Mouse (Mus musculus): Measurements from ENCODE around the gene Slc44a3.
A peak's percentile ranks its signal among the peaks of the same experiment; 100 is the strongest.

The Slc44a3 gene

DNA sequence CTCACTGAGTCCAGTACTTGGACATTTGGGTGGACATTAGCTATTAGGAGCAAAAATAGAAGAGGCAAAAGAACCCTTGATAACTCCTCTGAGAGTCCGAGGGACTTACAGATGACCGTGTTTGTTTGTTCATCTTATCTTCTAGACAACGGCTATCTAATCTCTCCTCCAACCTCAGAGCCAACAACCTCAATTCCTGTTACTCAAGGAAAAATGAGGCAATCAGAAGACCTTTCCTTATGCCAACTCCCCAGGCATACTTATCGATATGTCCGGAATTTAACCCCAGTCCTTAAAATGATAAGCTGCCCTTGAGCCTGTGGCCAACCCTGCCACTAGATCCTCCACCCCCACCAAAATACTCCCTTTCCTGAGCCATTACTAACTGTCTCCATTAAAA, 31.5 kb downstream of the Slc44a3 start:
- no peak for DNase-seq (ENCODE audit: low spot score)

DNA sequence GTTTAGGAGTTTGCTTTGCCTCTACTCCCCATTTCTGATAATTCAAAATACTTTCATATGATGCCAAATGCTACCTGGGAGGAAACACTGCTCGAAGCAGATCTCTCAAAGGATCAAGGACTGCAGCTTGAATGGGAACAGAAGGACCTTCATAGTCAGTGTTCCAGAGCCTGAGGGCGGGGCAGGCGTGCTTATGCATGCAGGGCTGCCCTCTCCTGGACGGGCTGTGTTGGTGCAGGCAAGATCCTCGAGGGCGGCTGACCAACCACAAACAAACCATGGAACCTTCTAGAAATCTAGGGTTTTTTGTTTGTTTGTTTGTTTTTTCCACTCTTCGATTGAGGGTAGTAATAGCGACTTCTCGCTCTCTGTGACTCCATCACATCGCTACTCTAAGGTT, 32.0 kb downstream of the Slc44a3 start:
- peak; percentile 80 for DNase-seq (ENCODE audit: low spot score)

DNA sequence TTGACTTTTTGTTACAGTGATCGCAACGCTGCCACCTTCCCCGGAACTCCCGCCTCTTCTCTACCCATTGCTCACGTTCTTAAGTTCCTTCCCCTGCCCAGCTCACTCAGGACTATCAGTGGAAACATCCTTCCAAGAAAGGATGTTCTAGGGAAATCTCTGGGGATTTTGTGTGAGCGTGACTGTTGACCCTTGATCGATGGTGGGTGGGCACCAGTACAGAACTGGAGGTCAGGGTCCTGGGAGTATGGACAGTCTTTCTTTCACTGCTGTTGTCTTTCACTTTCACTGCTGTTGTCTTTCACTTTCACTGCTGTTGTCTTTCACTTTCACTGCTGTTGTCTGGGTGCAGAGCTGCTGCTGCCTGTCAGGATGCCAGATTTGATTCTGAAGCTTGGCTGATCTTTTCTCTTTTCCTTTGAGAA, 38.2 kb downstream of the Slc44a3 start:
- no peak for DNase-seq (ENCODE audit: low spot score)

DNA sequence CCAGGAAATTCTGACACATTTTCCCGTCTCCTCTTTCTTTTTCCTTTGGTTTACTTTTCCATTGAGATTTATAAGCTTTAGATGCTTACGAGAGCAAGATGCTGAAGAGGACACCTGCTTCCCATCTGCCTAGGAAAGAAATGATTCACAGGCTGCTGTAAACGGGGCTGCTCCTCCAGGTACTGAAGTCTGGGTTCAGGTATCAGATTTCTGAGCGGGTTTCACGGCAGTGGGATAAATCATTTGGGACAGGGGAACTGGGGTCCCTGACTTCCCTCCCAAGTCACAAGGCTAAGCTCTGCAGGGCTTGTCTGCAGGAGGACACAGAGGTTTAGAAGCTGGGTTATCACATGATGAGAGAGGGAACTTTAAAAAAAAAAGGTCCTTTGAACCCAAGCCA, 40.2 kb downstream of the Slc44a3 start:
- no peak for DNase-seq (ENCODE audit: low spot score)

DNA sequence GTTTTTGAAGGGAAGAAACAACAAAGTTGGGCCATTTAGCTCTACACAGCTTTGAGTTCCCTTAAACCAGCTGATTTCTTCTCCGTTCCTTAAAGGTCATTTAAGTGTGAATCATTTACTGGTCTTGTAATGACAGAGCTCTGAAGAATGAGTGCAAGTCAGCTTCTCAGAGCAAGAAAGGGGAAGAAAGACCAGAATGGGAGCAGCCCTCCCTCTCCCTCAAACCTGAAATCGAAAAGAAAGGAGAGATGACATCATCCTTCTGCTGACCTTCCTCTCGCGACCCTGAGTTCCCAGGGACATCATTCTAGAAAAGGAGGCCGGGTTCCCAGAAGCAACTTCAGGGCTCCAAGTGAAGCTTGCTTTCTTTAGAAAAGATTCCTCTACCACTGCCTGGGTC, 41.3 kb downstream of the Slc44a3 start:
- DNase-seq (ENCODE audit: low spot score), result peak; percentile 17

DNA sequence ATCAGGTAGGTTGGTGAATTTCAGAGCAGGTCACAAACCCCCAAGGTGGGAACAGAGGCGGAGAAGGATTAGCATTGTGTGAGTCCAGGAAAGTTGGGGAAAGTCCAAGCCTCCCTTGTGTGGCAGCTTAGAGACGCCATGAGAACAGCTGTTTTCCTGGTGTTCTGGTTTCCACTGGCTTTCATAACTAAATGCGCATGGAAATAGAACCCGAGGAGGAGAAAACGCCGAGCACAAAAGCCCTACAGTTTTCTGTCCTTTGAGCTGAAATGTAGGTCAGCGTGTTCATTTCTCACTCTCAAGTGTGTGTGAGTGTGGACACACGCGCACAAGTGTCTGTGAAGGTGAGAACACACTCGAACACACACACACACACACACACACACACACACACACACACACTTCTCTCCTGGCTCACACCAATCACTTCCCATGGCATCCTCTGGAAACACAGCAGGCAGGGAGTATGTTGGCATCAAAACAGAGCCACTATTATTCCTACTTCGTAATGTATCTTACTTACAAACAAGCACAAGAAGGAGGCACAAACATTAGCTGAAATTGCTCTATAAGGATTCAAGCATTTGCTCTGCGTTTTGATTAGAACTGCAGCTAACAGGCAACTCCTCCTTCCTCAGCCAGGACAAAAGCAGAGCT, 42.6 kb downstream of the Slc44a3 start:
- DNase-seq (ENCODE audit: low spot score), result no peak

DNA sequence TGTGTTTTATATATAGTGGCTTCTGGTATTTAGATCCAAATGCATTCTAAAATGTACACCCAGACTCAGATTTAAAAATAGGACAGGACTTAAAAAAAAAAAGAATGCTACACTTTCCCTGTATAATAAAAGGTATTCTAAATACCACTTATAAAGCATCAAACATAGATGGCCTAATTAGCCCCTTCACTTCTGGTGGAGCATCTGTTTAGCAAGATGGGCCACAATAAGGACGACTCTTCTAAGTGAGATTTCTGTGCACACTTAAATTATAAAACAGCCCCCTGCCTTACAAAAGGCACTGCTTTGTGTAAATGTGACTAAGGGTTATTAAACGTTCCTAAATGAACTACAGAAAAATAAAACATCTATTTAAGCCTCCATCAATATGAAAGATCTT, 47.0 kb downstream of the Slc44a3 start:
- DNase-seq (ENCODE audit: low spot score), result no peak

DNA sequence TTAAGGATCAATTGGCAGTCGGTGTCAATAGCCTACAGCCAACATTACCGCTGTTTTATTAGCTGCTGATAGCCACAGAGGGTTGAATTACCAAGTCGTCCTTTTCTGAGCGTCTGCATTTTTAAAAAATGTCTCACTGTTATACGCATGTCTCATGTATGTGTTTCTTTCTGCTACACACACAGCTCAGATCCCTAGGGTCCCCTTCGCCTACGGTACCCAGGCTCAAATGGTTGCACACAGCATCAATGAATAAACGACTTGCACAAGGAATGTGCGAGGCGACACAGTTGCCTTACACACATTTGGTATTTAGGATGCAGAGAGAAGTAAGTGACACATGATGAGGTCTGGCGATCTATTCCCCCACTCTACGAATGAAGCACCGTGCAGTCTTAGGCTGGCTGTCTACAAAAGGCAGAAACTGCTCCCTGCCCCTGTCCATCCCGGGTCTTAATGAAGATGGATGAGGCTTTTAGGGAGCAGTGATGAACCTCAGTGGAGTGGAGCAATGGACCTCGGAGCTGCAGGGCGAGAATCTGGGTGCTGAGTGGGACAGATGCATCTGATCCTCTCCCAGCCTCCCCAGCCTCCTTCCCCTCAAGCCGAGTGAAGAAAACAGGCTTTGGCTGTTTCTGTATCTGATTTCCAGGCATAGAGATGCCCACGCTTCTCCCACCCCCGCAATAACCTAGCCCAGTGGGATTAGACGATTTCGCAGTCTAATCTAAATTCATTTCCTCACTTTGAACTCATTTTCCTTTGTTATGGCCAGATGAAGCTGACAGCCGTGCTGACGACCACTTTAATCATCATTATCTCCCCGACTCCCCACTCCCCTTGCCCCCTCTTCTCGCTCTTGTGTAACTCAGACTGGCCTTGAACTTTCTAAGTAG, 48.7 kb downstream of the Slc44a3 start:
- DNase-seq (ENCODE audit: low spot score), result no peak

DNA sequence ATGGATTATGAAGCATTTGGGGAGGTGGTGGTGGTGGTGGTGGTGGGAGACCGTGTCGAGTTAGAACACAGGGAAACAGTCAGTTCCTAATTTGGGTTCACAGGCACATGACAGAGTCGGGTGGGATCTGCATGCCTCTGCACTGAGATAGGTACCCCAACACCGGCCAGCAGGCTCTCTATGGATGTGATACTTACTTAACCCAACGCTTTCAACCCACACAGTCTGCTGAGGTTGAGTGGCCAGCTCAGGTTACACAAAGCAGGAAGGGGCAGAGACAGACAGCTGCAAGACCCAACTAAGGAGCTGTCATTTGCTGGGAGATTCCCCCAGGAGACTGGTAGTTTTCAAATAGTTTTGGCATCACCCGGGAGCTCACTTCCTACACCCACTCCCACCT, 50.6 kb downstream of the Slc44a3 start:
- no peak for DNase-seq (ENCODE audit: low spot score)

DNA sequence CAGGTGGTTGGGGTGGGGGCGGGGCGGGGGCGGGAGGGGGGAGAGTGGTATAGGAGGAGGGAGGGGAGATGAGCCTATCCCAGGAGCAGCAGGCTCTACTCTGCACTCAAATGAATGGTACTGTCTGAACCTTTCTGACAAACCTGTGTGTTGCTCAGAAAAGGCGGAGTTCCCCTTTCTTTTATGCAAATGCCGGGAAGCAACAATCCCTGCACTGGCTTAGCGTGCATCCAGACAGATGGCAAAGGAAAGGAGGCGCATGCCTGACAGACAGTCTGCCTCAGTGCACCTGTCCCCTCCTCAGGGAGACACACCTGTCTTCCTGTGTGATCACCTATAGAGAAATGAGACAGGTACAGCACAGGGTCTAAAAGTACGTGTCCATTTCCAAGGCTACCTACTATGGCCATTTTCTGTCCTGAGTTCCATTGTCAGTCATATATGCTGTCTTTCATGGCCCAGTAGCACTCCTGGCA, 51.2 kb downstream of the Slc44a3 start:
- DNase-seq (ENCODE audit: low spot score), result no peak

DNA sequence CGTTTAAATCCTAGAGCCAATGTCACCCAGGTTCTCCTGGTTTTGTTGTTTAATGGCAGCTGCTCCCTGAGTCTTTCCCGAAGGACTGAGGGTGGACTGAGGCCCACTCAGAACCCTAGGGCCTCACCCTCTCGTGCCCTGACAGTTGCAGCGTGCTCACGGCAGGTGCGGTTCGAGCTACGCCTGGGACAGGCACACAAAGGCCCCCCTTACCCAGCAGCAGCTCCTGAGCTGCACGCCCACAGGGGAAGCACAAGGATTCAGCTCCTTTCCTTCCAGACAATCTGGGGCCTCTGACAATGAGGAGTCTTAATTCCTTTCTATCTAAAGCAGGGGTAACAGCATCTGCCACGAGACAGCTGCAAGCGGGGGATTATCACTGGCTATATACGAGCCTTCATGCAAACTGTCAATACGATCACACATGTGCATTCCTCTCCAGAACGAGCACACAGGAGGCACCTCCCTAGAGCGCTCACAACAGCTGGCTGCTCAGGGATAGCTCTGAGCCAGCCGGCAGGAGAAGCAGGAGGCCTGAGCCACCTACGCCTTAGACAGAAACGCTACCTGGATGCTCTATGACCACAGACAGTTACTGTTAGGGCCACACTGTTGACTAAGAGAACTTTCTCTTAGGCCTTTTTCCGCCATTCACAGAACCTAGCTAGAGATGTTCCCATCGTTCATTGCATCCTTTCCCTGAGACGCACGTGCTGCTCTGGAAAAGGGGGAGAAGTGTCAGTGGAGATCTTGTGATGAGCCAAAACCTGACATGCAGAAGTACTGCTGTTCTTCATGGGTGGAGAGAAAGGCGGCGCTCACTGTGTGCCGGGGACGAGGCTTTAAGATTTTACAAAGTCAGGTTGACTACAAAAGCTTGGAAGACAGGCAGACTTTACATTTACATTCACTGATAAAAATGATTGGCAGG, 51.9 kb downstream of the Slc44a3 start:
- DNase-seq (ENCODE audit: low spot score), result no peak

DNA sequence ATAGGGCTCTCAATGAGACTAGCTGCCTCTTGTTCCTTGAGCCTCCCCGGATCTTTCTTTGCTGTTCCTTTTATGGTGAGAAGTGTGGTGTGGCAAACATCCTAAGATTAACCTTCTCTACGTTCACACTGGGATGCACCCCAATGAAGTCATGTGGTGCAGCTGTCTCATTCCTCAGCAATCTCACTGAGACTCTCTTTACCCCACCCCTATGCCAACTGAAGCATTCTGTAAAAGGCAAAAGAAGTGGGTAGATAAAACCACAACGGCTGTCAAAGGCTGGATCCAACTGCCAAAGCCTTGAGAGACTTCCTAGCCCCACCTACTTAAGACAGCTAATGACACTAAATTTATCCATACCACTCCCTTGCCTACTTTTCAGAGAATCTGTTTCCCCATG, 57.5 kb downstream of the Slc44a3 start:
- DNase-seq (ENCODE audit: low spot score), result no peak

DNA sequence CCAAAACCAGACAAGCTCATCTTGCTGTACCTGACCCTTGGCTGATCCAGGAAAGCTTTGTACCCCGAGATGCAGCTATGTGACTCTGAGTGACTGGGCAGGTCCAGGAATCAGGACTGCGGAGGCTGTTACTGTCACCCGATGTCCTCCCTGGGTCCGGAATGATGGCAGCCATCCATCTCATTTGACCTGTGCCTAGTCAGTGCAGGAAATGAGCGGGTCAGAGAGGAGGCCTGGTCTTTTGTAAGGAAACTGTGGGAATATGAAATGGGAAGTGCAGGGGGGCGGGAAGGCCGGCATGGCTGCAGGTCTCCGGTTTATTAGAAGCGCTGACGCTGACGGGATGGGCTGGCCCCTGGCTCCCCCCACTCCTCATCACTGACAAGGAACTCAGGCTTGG, 60.5 kb downstream of the Slc44a3 start:
- no peak for DNase-seq (ENCODE audit: low spot score)

DNA sequence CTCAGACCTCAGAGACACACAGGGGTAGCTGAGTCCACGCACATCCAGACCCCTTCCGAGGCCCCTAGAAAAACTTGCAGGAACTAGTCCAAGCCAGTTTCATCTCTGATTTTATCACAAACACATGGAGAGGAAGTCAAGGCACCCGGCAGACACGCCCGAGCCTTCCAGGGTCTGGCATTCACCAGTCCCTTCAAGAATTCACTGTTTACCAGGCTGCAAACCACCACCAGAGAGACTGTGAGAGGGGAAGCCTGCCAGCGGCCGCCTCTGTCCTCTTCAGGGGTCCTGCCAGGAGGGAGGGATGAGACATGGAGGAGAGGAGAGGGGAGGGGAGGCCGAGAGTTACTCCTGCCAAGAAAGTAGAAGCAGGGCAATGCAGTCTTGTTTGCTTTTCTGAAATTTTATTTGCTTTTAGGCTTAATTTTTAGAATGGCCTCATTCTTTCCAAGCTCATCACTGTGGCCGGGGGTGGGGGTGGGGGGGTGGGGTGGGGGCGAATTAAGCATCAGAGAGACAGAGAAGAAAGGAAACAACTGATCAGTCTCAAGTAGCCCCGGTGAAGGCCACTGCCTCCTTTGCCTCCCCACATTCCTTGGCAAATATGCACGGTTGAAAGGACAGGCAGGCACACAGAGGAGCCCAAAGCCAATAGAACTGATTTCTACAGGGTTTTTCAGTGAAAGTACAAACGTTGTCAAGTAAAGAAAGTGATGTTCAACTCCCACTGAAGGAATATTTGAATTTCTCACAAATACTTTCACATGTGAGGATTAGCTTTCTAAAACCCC, 62.8 kb downstream of the Slc44a3 start:
- DNase-seq (ENCODE audit: low spot score), result peak; percentile 41

DNA sequence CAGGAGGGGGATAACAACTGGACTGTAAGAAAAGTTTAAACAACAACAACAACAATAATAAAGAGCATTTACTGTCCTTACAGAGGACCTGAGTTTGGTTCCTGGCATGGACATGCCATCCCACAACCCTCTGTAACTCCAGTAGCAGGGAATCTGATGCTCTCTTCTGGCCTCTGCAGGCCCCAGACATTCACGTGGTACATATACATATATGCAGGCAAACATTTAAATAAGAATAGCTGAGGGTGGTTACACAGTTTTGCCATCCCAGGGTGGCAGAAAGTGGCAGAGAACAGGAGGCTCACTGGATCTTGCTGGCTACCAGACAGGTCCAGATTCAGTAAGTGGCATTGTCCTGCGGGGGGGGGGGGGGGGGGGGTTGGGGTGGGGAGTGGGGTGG, 64.1 kb downstream of the Slc44a3 start:
- no peak for DNase-seq (ENCODE audit: low spot score)

DNA sequence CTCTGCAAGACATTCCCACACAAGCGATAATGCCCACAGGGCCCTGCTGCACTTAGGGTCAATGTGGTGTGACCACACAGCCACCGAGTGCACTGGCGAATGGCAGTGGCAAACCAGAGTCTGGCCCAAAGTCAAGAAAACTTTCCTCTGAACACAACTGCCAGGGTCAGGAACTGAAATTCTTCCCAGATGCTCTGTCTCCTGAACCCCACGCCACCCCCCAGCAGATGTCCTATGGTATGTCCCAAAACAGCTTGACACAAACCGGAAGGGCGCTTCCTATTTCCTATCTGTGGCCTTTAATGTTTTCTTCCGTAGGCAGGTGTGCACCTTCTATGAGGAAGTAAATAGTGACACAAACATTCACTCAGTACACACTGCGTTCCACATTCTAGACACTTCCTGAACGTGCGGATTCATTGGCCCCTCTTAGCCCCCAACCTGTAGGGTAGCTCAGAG, 65.1 kb downstream of the Slc44a3 start:
- no peak for DNase-seq (ENCODE audit: low spot score)

DNA sequence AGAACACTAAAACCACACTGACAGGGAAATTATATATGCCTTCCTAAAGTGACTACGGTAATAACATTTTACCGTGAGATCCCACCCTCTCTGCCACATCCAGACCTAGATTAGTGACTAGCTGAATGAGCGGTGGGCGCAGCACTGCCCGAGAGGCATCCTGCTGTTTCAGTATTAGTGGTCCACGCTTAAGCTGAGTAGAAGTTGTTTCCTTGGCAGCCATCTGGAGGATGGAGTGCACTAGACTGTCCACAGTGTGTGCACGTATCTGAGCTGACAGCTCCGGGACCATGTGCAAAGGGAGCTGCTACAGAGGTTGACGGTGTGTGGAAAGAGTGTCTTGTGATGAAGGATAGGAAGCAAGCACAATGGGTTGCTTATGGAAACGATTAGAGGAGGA, 66.4 kb downstream of the Slc44a3 start:
- no peak for DNase-seq (ENCODE audit: low spot score)

DNA sequence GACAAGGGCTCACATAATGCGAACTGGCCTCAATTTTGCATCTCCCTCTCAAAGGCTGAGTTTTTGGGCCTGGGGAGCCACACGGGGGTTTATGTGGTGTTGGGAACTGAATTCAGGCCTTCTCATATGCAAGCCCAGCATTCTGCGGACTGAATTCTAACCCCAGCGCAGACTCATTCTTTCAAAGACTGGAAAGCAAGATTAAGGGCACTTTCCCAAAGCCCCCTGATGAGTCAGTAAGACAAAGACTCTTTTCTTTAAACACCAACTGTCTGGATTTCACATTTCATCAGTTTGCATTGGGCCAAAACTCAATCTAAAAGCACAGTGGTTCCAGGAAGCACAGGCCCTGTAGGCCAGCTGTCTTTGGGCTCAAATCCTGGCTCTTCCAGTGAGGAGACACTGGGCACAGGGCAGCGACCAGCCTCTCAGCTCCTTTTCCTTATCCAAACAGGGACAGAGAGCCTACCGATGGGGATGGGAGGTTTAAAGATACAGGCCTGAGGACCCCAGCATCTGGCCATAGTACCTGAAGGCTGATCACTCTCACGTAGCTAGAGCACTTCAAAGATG, 67.4 kb downstream of the Slc44a3 start:
- no peak for DNase-seq (ENCODE audit: low spot score)

DNA sequence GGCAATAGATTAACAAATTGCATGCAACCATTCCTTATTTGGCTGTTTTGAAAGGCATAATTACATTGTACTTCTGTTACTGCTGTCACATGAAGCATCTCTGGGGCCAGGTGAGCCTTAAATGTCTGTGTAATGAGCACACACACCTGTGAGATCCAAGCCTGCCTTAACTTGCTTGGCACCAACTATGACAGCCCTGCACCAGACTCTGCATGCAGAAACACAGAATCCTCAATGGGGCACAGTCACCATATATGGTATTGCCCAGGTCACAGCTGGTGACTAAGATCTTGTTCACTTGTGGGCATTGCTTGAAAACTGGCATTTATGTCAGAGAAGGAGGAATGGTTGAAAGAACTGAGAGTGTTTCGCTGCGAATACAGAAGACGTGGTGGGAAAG, 69.4 kb downstream of the Slc44a3 start:
- no peak for DNase-seq (ENCODE audit: low spot score)

DNA sequence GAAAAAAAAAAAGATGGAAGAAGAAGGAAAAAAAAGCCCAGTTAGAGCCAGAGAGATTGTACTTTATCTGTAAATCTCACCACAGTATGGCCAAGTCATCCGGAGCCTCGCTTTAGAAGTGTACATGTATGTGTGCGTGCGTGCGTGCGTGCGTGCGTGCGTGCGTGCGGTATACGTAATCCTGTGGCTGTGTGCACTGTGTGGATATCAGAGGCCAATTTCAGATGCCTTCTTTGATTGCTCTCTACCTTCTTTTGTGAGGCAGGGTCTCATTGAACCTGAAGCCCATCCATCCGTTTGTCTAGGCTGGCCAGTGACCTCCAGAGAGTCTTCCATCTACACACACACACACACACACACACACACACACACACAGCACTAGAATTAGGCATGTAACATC, 70.7 kb downstream of the Slc44a3 start:
- DNase-seq (ENCODE audit: low spot score), result no peak
